Mouse (Mus musculus) MEL (cell line): ENCODE results near the gene Tmed1.

ENCODE experiments used
- CHD1 ChIP-seq: IDR thresholded peaks from 2 replicates; pipeline ENCODE4 v1.6.1; 2012; ENCODE audit warnings: low read depth, mild to moderate bottlenecking, inconsistent platforms, low read length, improper control_type of control experiment
- CHD2 ChIP-seq: IDR thresholded peaks from 2 replicates; pipeline ENCODE4 v1.6.1; 2011; ENCODE audit warnings: low read length, improper control_type of control experiment
- CTCF ChIP-seq, 3 experiments: IDR thresholded peaks in 2 of 3; conservative IDR thresholded peaks in 1 of 3; 2 replicates each; pipeline ENCODE4 v1.5.1; 2011 to 2012; ENCODE audit warnings: low read length in 3 of 3, low read depth in 2 of 3, mild to moderate bottlenecking in 2 of 3, improper control_type of control experiment in 1 of 3, inconsistent platforms in 1 of 3, mixed read lengths in 1 of 3, moderate library complexity in 1 of 3; ENCODE audit not compliant: control insufficient read depth in 1 of 3, insufficient read depth in 1 of 3, poor library complexity in 1 of 3, severe bottlenecking in 1 of 3
- HCFC1 ChIP-seq: IDR thresholded peaks from 2 replicates; pipeline ENCODE4 v1.6.1; 2012; ENCODE audit warnings: low read depth, mild to moderate bottlenecking, inconsistent platforms, low read length, improper control_type of control experiment, moderate library complexity
- MAX ChIP-seq: IDR thresholded peaks from 2 replicates; pipeline ENCODE4 v1.6.1; 2011; ENCODE audit warnings: low read length, improper control_type of control experiment
- MEF2A ChIP-seq: IDR thresholded peaks from 2 replicates; pipeline ENCODE4 v1.6.1; 2014; ENCODE audit warnings: low read depth, mild to moderate bottlenecking, inconsistent platforms, low read length, improper control_type of control experiment; ENCODE audit not compliant: poor library complexity, insufficient replicate concordance, severe bottlenecking; ENCODE audit errors: extremely low read depth
- MYB ChIP-seq: IDR thresholded peaks from 2 replicates; pipeline ENCODE4 v1.6.1; 2011; ENCODE audit warnings: mild to moderate bottlenecking, low read depth, low read length, improper control_type of control experiment
- POLR2A ChIP-seq, 2 experiments: IDR thresholded peaks; 2 replicates each; pipeline ENCODE4 v1.6.1; 2011 to 2012; ENCODE audit warnings: low read length in 2 of 2, mild to moderate bottlenecking in 2 of 2, control low read depth in 1 of 2, improper control_type of control experiment in 1 of 2, low read depth in 1 of 2, moderate library complexity in 1 of 2; ENCODE audit not compliant: control insufficient read depth in 1 of 2, insufficient read depth in 1 of 2, poor library complexity in 1 of 2
- POLR2AphosphoS5 ChIP-seq: IDR thresholded peaks from 2 replicates; pipeline ENCODE4 v1.6.1; 2012; ENCODE audit warnings: low read depth, borderline replicate concordance, mild to moderate bottlenecking, inconsistent platforms, low read length, moderate library complexity, mixed read lengths
- RCOR1 ChIP-seq: IDR thresholded peaks from 2 replicates; pipeline ENCODE4 v1.6.1; 2012; ENCODE audit warnings: low read depth, mild to moderate bottlenecking, inconsistent platforms, low read length, improper control_type of control experiment
- TCF12 ChIP-seq: IDR thresholded peaks from 2 replicates; pipeline ENCODE4 v1.6.1; 2014; ENCODE audit warnings: low read depth, mild to moderate bottlenecking, inconsistent platforms, low read length, improper control_type of control experiment, moderate library complexity
- UBTF ChIP-seq: IDR thresholded peaks from 2 replicates; pipeline ENCODE4 v1.6.1; 2012; ENCODE audit warnings: low read depth, mild to moderate bottlenecking, inconsistent platforms, low read length, improper control_type of control experiment, moderate library complexity, borderline replicate concordance; ENCODE audit not compliant: insufficient read depth
- USF2 ChIP-seq, 2 experiments: IDR thresholded peaks; 2 replicates each; pipeline ENCODE4 v1.6.1; 2011 to 2012; ENCODE audit warnings: improper control_type of control experiment in 2 of 2, low read length in 2 of 2, borderline replicate concordance in 1 of 2, inconsistent platforms in 1 of 2, low read depth in 1 of 2, mild to moderate bottlenecking in 1 of 2; ENCODE audit not compliant: insufficient read depth in 1 of 2

- TF ChIP-seq POLR2AphosphoS5 (no peak), RCOR1 (no peak), MYB (no peak), POLR2A (IDR thresholded peaks at IDR 0.05; ENCODE audit: control insufficient read depth in 1 of 2, insufficient read depth in 1 of 2, low read depth in 1 of 2, low read length in 2 of 2, poor library complexity in 1 of 2) (no peak), UBTF (no peak), USF2 (IDR thresholded peaks at IDR 0.05; ENCODE audit: borderline replicate concordance in 1 of 2, insufficient read depth in 1 of 2, low read depth in 1 of 2, low read length in 2 of 2) (no peak), TCF12 (no peak), MEF2A (no peak), CTCF (IDR thresholded peaks at IDR 0.05 in 2 of 3, conservative IDR thresholded peaks at IDR 0.05 in 1 of 3; ENCODE audit: control insufficient read depth in 1 of 3, insufficient read depth in 1 of 3, low read depth in 2 of 3, low read length in 3 of 3, poor library complexity in 1 of 3, severe bottlenecking in 1 of 3) (no peak), MAX (no peak), CHD2 (no peak), HCFC1 (no peak), CHD1 (no peak)
Measured at GRCm38 (mm10) chr9:21490696-21491095, 19.4 kb downstream of the Tmed1 start.
